Mouse (Mus musculus) kidney, adult 11 months (tissue): ENCODE results near the gene Clmp.

Experiments
- DNase-seq: peaks from one replicate; pipeline ENCODE4 v3.0.0; 2022

The Clmp gene

DNA sequence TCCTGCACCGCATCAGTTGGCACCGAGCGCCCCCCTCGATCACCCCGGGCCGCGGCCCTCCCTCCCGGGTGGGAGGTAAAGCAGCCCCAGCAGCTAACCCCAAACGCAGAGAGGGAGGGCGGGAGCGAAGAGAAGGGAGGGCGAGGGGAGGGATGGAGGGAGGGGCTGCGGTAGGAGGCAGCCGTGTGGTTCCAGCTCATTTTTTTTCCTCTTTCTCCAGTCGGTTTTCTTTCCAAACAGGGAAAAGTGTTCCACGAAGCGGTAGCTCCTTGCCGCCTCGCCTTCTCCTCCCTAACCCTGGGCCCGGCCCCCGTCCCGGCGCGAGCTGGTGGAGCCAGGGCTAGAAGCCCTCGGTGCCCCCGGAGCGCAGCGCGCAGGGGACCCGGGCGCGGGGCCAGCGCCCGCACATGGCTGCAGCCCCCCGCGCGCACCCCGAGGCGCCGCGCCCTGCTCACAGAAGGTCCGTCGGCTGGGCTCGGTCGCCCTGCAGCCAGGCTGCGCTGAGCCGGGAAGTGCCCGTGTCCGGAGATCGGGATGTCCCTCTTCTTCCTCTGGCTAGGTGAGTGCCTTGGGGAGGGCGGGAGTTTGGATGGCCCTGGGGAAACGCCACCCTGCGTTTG lies at the start of gene Clmp:
Gene Clmp (plus strand): TSS at position 162 of the 620 bp plus-strand sequence.
- DNase-seq: no peak

DNA sequence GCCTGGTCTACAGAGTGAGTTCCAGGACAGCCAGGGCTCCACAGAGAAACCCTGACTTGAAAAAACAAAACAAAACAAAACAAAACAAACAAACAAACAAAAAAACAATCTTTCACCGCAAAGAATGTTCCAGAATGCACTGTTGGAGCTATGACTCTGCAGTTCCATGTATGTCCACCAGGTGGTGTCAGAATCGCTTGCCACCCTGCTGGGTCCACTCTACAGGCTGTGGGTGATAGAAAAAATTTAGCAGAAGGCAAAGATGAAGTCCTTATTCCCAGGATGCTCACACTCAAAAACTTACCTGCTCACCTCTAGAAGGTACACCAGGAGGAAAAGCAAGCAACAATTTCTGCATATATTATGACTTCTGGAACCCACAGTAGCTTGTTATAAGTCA lies 49.7 kb upstream of the Clmp start:
- DNase-seq: peak; percentile 36

DNA sequence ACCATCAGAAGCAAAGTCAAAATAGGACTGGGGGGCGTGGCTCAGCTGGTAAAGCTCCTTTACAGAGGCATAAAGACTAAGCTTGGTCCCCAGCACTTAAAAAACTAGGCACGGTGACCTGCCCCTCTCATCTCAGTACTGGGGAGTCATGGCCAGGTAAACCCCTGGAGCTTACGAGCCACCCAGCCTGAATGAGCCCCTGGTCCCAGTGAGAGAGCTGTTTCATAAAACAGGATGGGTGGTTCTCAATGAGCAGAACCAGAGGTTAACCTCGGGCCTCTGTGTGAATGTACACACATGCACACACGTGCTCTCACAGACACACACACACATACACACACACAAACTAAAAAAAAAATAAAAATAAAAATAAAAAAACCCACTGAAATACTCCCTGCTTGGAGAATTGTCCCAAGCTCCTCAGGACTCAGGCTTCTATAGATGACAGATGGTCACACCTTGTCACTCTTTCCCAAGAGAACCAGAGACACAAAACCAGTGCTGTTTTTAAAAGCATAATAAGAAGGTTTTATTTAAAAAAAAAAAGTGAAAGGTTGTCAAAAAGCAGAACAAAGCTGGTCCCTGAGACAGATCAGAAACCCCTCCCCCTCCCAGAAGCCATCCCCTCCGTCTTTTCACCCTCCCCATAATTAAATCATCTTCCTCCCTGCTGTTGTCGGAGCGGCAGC lies 47.9 kb upstream of the Clmp start:
- DNase-seq: no peak

DNA sequence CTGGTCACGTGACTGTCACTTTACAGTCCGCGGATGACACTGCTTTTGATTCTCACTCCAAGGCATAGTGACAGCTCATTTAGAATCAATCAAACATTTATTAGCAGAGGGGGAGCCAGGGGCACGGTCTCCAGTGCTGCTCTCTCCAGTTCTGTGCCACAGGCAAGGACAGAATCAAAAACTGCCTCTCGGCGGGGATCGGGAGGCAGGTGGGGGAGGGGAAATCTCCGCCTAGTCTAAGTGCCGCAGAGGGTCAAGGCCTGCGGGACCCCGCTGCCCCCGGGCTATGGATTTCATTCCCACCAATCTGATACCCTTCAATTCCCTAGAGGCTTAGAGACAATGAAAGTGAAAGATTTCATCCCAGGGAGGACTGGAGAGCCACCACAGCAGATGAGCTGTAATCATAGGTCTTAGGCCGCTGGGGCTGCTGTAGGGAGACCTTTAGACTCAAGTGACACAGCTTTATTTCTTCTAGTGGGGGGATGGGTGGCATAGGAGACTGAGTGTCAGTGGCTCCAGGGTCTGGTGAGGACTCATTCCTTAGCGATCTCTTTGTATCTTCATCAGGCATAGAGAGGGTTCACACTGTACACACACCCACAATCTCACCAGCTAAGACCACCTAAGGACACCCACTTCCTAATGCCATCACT lies 47.2 kb upstream of the Clmp start:
- peak; percentile 26 for DNase-seq

DNA sequence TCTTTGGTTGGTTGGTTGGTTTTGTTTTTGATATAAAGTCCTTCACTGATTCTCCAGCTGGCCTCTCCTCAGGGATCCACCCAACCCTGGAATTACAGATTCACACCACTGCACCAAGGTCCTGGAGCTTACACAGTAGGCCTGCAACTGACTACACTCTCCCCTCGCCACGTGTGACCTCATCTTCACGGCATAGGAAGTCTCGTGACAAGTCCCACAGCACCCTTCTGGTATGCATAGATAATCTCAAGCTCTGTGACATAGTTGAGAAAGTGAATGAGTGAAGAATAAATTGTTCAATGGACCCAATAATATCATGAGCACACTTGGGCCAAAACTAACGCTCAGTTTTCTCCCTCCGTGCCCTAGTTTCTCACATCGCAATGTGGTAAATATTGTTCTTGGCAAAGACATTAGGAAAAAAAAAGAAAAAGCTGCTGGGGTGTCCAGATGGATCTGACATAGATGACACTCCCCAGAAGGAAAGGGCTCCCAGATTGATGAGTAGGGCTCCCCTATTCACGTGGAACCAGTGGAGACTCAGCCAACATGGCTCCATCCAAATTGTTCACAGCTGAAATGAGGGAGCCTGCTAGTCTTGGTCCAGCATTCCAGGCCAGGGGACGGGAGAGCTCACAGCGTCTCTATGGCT lies 46.1 kb upstream of the Clmp start:
- no peak for DNase-seq

DNA sequence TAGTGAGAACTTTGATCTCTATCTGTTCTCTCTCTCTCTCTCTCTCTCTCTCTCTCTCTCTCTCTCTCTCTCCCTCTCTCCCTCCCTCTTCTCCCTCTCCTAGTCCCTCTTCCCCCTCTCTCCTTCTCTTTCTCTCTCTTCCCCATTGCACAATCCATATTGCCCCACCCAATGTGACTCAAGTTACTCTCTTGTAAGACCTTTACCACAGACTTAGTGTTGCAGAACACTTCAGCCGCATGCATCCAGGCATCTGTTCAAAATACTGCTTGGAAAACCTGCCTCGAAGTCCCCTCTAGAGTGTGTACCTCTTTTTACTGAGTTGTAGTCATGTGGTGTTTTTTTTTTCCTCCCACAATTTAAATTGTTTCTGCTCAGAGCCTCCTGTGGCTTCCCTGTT lies 44.4 kb upstream of the Clmp start:
- no peak for DNase-seq

DNA sequence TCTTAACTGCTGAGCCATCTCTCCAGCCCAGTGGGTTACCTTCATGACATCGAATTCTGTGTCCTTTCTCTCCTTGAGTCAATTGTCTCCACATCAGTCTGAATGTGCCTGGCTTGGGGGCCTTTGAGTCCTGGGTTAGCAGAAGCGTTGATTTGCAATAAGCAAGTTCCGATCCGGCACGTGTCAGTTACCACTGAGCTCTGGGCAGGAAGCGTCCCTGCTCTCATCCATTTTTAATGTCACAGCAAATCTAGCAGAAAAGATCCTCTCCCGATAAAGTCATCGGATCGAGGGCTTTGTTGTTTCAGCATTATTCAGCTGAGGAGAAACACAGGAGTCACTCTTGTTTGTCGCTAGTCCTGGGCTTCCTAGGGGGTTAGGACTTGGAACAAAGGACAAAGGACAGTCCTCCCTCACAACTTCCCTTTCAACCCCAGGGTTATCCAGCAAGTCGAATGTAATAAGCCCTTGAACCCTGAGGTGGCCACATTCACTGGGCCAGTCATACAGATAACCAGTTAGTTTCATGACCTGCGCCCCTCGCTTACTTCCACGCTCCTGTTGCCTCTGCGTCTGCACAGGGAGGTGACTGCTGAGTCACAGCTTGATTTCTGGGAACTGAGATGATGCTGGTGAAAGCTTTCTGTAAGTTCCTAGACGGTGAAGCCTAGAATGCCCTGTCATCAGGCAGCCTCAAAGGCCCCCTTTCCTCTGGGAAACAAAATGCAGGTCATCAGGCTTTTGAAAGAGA lies 43.1 kb upstream of the Clmp start:
- DNase-seq: no peak

DNA sequence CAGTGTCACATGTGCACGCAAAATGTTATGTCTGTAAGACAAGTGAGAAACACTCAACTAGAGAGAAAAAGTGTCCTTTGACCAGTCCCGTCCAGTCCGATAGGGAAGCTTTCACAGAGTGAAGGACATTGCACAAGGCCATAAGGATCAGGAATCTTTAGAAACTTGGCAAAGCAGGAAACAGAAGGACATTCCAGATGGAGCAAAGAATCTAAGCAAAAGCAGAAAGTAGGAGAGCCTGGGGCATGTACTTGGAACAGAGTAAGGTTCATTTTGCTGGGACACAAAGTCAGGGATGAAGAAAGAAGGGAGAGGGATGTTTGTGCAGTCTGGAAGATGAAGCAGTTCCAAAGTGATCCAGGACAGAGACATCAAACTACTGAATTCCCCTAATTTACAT lies 36.3 kb upstream of the Clmp start:
- no peak for DNase-seq

DNA sequence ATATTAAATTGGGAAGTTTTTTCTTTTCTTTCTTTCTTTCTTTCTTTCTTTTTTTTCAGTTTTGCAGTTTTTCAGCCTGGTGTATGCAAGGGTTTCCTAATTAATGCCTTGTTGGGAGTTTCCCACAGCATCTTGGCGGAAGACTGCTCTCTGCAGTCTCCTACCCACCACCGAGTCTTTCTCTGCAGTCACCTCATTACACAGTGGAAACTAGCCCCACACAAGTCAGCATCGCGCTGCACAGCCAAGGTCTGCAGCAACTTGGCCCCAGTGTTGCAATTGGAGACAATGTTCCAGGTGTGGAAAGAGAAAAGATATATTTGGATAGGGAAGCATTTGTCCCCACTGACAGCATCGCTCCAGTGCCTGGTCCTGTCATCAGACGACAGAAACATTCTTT lies 35.8 kb upstream of the Clmp start:
- DNase-seq: no peak

DNA sequence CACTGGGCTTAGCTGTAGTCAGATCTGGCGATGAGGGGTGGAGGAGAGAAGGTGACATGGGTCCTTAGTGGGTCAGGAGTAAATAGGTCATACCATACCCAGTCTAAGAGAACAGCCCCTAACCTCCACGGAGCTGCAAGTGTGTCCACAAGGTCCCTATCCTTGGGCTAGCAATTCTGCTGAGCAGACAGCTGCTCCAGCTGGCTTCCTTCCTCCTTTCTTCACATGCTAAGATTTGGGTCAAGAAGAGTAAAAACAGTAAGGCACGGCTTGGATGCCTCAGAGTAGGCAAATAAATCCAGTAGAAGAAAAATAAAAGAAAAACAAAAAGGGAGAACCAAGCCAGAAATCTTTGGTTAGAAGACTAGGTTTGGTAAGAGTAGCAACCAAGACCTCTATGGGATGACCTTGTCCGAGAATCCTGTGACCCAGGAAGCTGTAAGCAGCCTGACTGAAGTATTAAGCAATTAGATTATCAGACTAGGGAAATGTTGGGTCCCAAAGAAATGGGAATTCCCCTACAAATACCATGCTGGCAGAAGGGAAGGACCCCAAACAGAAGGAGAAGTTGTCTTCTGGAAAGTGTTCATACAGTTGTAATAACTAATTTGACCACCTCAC lies 34.4 kb upstream of the Clmp start:
- DNase-seq: no peak

DNA sequence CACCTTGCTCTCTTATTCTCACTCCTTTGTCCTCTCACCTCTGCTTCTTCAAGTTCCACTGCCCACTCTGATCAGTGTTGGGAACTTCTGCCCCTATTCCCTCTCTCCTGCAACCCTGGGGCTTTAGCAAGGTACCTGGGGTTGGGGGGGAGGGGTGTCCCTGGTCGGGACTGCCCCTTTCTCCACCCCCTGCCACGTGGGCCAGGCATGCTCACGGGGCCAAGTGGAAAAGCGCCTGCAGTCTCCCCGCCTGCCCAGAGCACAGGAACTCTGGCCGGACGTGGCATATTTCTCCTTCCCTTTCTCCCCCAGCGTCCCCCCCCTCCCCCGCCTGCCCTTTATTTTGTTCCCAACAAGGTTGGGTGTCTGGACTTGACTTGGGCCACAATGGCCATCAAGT lies 33.0 kb upstream of the Clmp start:
- DNase-seq: no peak

DNA sequence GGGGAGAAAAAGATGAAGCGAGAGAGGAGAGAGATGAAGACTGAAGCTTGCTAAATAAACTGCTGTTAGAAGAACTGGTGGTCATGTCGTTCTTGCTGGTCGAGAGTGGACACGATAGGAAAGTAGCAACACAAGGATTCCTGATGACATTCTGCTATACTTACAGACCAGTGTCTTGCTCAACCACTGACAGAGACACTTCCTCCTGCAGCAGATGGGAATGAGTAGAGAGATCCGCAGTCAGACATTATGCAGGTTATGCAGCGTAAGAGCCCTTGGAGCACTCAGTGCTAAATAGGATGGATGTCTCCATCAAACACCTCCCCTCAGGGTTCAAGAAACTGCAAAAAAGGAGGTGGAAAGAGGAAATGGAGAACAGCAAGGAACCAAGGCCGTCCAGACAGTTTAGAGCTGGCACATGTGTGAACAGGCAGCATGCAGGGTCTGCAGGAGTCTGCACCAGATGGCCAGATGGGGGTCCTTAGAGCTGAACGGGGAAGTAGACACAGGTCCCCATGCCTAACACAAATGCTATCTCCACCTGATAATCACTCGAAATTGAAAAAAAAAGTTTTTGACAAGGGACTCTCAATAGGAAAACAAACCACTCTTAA lies 19.5 kb upstream of the Clmp start:
- DNase-seq: no peak

DNA sequence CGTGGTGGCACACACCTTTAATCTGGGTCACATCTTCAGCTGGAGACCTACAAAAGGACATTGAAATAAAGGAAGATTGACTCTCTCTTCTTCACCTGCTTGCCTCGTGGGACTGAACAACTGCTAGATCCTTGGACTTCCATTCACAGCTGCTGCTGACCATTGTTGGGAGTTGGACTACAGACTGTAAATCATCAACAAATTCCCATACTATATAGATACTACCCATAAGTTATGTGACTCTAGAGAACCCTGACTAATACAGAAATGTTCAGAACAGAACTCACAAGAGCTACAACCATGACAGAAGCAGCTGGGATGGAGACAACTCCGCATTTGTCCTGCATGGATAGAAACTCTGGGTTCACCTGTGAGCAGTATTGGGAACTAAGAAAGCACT lies 15.4 kb upstream of the Clmp start, which contains the start of gene Gm21915:
Gene Gm21915 (plus strand): TSS at position 301 of the 400 bp plus-strand sequence.
- no peak for DNase-seq

DNA sequence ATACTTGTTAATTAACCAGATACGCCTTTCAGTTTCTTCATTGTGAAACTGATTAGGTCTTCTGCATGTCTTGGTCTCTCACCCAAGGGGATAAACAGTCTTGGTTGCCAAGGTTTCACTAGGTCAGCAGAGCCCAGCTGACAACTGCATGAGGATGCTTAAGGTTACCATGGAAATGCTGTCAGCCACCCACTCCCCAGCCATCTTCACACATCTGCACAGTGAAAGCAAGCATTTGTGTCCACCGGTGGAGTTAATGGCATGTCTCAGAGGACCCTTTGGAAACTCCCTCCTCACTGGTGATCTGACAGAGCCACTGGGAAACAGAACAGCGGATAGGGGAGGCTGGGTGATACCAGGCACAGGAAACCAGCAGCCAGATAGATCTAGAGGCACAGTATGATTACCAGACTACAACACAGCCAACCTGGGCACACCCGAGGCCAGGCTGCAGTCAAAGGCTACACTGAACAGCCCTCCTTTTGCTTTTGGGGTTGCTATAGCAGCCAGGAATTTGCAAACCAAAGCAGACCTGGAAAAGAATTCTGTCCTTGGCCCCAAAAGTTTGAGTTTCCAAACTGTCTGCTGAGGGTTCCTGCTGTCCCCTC lies 14.3 kb upstream of the Clmp start:
- no peak for DNase-seq

DNA sequence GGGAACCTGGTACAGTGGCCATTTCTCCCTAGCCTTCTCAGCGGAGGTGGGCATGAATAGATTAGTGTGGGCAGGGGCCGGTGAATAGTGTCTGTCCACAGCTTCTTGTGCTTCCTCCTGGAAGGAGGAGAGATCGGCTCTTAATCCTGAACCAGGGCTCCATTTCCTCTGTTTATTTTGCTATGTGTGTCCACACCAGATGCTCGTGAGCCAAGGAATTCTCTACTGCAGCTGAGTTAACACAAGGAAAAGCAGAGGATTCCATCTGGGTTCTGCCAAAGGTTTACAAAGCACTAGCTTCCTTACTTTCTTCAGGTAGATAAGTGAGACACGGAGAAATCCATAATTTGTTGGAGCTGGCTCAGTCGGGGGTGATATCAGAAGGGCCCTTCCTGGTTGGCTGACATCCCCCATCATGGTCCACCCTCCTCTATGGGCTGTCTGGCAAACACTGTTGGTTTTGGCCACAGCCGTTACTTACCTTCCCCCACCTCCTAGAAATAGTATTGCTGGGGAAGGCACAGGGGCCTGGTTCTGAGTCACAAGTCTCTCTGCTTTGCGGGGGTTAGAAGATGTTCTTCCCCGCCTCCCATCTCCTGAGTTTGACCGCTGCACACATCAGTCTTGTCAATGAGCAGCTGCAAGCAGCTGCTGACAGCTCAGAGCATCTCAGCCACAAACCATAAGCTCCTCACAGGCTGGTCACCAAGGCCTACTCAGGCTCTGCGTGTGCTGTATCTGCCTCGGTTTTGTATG lies 10.4 kb upstream of the Clmp start:
- peak; percentile 8 for DNase-seq

DNA sequence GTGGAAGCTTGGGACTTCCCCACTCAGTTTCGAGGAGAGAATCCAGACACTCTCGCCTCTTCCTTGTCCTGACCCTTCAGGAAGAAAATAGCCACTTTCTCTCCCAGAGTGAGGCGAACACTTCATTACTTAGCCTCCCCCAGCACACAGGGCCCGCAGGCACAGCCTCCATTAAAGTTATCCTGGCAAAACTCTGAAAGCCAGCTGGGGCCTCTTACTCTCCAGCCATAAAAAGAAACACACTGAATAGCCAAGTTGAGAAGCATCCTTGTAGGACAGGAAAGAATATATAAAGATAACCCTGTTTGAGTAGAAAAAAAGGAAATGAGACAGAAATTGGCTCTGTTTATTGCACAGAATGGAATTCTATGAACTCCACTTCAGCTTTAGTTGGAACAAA lies 7.1 kb upstream of the Clmp start:
- DNase-seq: no peak

DNA sequence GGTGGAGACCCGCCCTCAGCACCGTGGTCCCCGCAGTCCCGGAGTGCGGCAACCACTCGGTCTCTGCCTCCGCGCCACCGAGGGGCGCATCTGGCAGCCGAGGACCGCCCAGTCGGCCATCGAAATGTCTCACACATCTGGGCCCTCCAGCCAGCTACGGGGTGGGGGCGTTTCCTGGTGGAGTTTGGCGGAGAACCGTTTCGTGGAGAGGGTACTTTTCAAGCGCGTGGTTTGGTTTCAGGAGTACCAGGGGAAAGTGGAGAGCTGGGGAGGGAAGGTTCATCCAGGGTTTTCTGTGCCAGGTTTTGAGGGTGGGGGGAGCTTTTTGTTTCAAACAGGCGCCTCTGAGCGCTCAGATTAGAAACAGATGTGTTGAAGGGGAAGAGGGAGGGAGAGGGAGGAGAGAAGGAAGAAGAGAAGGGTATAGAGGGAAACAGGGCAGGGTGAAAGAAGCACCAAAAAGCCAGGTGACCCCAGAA lies 698 bp downstream of the Clmp start:
- no peak for DNase-seq

DNA sequence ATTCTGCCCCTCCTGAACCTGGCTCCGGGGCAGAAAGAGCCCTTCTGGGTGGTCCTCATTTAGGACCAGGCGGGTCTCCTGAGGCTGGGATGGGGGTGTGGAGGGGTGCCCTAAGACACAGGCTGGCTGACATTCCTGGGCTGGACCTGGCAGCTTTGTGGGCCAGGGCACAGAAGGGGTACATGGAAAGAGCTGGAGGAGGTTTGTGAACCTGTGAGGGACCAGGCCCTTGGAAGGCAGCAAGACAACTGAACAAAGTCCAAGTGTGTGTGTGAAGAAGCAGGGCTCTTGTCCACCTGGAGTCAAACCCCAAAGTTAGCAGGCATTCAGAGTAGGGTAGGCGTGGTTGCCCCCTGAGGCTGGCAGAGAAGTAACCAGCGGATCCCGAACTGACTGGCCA lies 1.3 kb downstream of the Clmp start:
- no peak for DNase-seq

DNA sequence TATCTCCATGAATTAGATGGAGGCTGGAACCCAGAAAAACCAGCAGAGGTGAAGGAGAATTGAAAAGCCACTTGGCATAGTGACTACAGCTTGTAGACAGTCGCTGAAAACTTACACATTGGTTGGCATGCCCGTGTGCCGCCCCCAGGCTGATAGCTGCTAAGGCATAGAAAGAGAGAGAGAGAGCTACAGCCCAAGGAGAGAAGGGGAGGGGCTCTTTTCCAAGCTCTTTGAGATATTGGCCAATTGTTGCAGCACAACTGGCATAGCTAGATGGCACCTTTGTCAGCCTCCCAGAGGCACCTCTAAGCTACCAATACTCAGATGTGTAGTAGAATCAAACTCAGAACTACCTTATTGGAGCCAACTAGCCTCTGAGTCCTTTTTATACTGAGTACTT lies 1.8 kb downstream of the Clmp start:
- no peak for DNase-seq

DNA sequence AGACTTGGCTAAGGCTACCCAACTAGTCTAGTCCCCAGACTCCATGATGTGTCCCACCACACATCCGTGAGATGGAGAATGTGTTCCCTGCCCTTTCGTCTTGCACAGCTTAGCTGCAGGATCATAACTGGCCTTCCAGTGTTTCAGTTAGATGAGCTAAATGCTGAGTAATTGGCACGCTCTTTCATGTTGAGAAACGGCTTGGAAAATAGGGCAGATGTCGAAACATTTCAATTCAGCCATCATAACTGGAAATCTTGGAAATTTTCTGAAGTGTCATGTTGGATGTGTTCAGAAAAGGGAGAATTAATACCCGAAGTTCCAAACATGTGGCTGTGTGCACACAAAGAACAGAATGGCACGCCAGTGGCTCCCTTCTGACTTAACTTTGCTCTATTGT lies 4.7 kb downstream of the Clmp start:
- DNase-seq: no peak

DNA sequence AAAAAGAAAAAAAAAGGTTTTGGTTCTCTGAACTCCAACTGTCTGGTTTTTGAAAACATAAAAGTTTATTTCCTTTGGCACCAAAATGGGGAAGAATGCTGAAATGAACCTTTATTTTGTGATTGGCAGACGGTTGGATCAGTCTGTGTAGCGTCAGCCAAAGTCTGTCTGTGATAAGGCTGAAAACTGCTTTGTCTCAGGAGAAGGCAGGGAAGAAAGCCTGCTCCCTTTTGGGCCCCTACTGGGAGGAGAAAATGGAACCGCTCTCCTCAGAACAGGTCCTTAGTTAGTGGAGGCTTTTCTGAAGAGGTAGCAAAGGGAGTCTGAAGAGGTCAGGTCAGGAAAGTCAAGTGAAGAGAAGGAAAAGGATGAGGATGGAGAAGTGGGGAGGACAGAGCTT lies 7.3 kb downstream of the Clmp start:
- DNase-seq: no peak
